Mouse (Mus musculus): ENCODE results near the gene Dlg2. TPM values are rescaled to one million over a fixed set of nuclear protein-coding genes. Genes with fewer than 3 reads are reported as not detected.

Gene Dlg2
- polyA plus RNA-seq, 1 experiment, result not detected

GRCm38 (mm10) chr7:92235541-92236031 lies 1759.1 kb downstream of the Dlg2 start:
- no peak overlapping the region for H3K4me3 ChIP-seq (ENCODE audit: insufficient read depth, low read length)
- TF ChIP-seq CTCF (IDR thresholded peaks at IDR 0.05; ENCODE audit: low read depth, low read length) (no peak), POLR2A (IDR thresholded peaks at IDR 0.05; ENCODE audit: borderline replicate concordance, low read depth, low read length) (no peak)
- H3K4me1 ChIP-seq (ENCODE audit: control insufficient read depth, insufficient read depth, low read length), result no peaks in the 10 kb centered on the region

GRCm38 (mm10) chr7:92240908-92241307 lies 1764.4 kb downstream of the Dlg2 start:
- TF ChIP-seq CTCF (IDR thresholded peaks at IDR 0.05; ENCODE audit: low read depth, low read length) (no peak), POLR2A (IDR thresholded peaks at IDR 0.05; ENCODE audit: borderline replicate concordance, low read depth, low read length) (no peak)
- H3K4me3 ChIP-seq (ENCODE audit: insufficient read depth, low read length), result no peak overlapping the region
- H3K27ac ChIP-seq (ENCODE audit: insufficient read depth, low read depth, low read length), result no peak overlapping the region
- H3K4me1 ChIP-seq (ENCODE audit: control insufficient read depth, insufficient read depth, low read length), result no peaks in the 10 kb centered on the region

More at GRCm38 (mm10) chr7:92235541-92236031, 1759.1 kb downstream of the Dlg2 start:
- no peak overlapping the region for H3K27ac ChIP-seq (ENCODE audit: insufficient read depth, low read depth, low read length)

GRCm38 (mm10) chr7:92247594-92247993 lies 1771.1 kb downstream of the Dlg2 start:
- no peak overlapping the region for H3K4me3 ChIP-seq (ENCODE audit: insufficient read depth, low read length)
- no peak for TF ChIP-seq POLR2A (IDR thresholded peaks at IDR 0.05; ENCODE audit: borderline replicate concordance, low read depth, low read length)
- TF ChIP-seq CTCF (IDR thresholded peaks at IDR 0.05; ENCODE audit: low read depth, low read length), result no peak
- H3K4me1 ChIP-seq (ENCODE audit: control insufficient read depth, insufficient read depth, low read length), result no peaks in the 10 kb centered on the region
- H3K27ac ChIP-seq (ENCODE audit: insufficient read depth, low read depth, low read length), result no peak overlapping the region

GRCm38 (mm10) chr7:92248619-92249018 lies 1772.1 kb downstream of the Dlg2 start:
- no peak overlapping the region for H3K27ac ChIP-seq (ENCODE audit: insufficient read depth, low read depth, low read length)
- H3K4me1 ChIP-seq (ENCODE audit: control insufficient read depth, insufficient read depth, low read length), result no peaks in the 10 kb centered on the region
- H3K4me3 ChIP-seq (ENCODE audit: insufficient read depth, low read length), result no peak overlapping the region
- TF ChIP-seq POLR2A (IDR thresholded peaks at IDR 0.05; ENCODE audit: borderline replicate concordance, low read depth, low read length) (no peak), CTCF (IDR thresholded peaks at IDR 0.05; ENCODE audit: low read depth, low read length) (no peak)

GRCm38 (mm10) chr7:92258148-92258547 lies 1781.7 kb downstream of the Dlg2 start:
- Histone ChIP-seq H3K4me3 (ENCODE audit: insufficient read depth, low read length) (no peak overlapping the region), H3K4me1 (ENCODE audit: control insufficient read depth, insufficient read depth, low read length) (no peaks in the 10 kb centered on the region), H3K27ac (ENCODE audit: insufficient read depth, low read depth, low read length) (no peak overlapping the region)
- TF ChIP-seq POLR2A (IDR thresholded peaks at IDR 0.05; ENCODE audit: borderline replicate concordance, low read depth, low read length) (no peak), CTCF (IDR thresholded peaks at IDR 0.05; ENCODE audit: low read depth, low read length) (no peak)

- Histone ChIP-seq H3K27ac (ENCODE audit: insufficient read depth, low read depth, low read length) (no peak overlapping the region), H3K4me3 (ENCODE audit: insufficient read depth, low read length) (no peak overlapping the region), H3K4me1 (ENCODE audit: control insufficient read depth, insufficient read depth, low read length) (no peaks in the 10 kb centered on the region)
- TF ChIP-seq POLR2A (IDR thresholded peaks at IDR 0.05; ENCODE audit: borderline replicate concordance, low read depth, low read length), result no peak
- no peak for TF ChIP-seq CTCF (IDR thresholded peaks at IDR 0.05; ENCODE audit: low read depth, low read length)
Measured at GRCm38 (mm10) chr7:92258701-92259100, 1782.2 kb downstream of the Dlg2 start.

GRCm38 (mm10) chr7:92264325-92264724 lies 1787.9 kb downstream of the Dlg2 start:
- H3K4me1 ChIP-seq (ENCODE audit: control insufficient read depth, insufficient read depth, low read length), result no peaks in the 10 kb centered on the region

GRCm38 (mm10) chr7:92264964-92265363 lies 1788.5 kb downstream of the Dlg2 start:
- Histone ChIP-seq H3K4me3 (ENCODE audit: insufficient read depth, low read length) (no peak overlapping the region), H3K27ac (ENCODE audit: insufficient read depth, low read depth, low read length) (no peak overlapping the region), H3K4me1 (ENCODE audit: control insufficient read depth, insufficient read depth, low read length) (no peaks in the 10 kb centered on the region)
- TF ChIP-seq CTCF (IDR thresholded peaks at IDR 0.05; ENCODE audit: low read depth, low read length) (no peak), POLR2A (IDR thresholded peaks at IDR 0.05; ENCODE audit: borderline replicate concordance, low read depth, low read length) (no peak)

More at GRCm38 (mm10) chr7:92264325-92264724, 1787.9 kb downstream of the Dlg2 start:
- no peak overlapping the region for H3K4me3 ChIP-seq (ENCODE audit: insufficient read depth, low read length)
- no peak overlapping the region for H3K27ac ChIP-seq (ENCODE audit: insufficient read depth, low read depth, low read length)
- TF ChIP-seq CTCF (IDR thresholded peaks at IDR 0.05; ENCODE audit: low read depth, low read length), result no peak
- no peak for TF ChIP-seq POLR2A (IDR thresholded peaks at IDR 0.05; ENCODE audit: borderline replicate concordance, low read depth, low read length)

GRCm38 (mm10) chr7:92275353-92275752 lies 1798.9 kb downstream of the Dlg2 start:
- H3K4me1 ChIP-seq (ENCODE audit: control insufficient read depth, insufficient read depth, low read length), result no peaks in the 10 kb centered on the region
- TF ChIP-seq POLR2A (IDR thresholded peaks at IDR 0.05; ENCODE audit: borderline replicate concordance, low read depth, low read length) (no peak), CTCF (IDR thresholded peaks at IDR 0.05; ENCODE audit: low read depth, low read length) (no peak)
- no peak overlapping the region for H3K27ac ChIP-seq (ENCODE audit: insufficient read depth, low read depth, low read length)
- H3K4me3 ChIP-seq (ENCODE audit: insufficient read depth, low read length), result no peak overlapping the region

- H3K4me1 ChIP-seq (ENCODE audit: control insufficient read depth, insufficient read depth, low read length), result no peaks in the 10 kb centered on the region
- H3K4me3 ChIP-seq (ENCODE audit: insufficient read depth, low read length), result no peak overlapping the region
- no peak for TF ChIP-seq CTCF (IDR thresholded peaks at IDR 0.05; ENCODE audit: low read depth, low read length)
- TF ChIP-seq POLR2A (IDR thresholded peaks at IDR 0.05; ENCODE audit: borderline replicate concordance, low read depth, low read length), result no peak
- no peak overlapping the region for H3K27ac ChIP-seq (ENCODE audit: insufficient read depth, low read depth, low read length)
Measured at GRCm38 (mm10) chr7:92277629-92278028, 1801.2 kb downstream of the Dlg2 start.

- no peak overlapping the region for H3K4me3 ChIP-seq (ENCODE audit: insufficient read depth, low read length)
- no peaks in the 10 kb centered on the region for H3K4me1 ChIP-seq (ENCODE audit: control insufficient read depth, insufficient read depth, low read length)
- H3K27ac ChIP-seq (ENCODE audit: insufficient read depth, low read depth, low read length), result no peak overlapping the region
- no peak for TF ChIP-seq CTCF (IDR thresholded peaks at IDR 0.05; ENCODE audit: low read depth, low read length)
- TF ChIP-seq POLR2A (IDR thresholded peaks at IDR 0.05; ENCODE audit: borderline replicate concordance, low read depth, low read length), result no peak
Measured at GRCm38 (mm10) chr7:92280925-92281324, 1804.5 kb downstream of the Dlg2 start.

Measured in bone marrow macrophage, adult 2 months (primary cell).